Mouse (Mus musculus) bone marrow, adult 2 months (tissue): ENCODE data around the gene Dynlt1a. TPM values are rescaled to one million over a fixed set of nuclear protein-coding genes. Genes with fewer than 3 reads are reported as not detected.
"Not testable (repeated sequence)": the region's sequence is repeated elsewhere in the genome, so short reads cannot be mapped to it uniquely, and the experiment has no call there.

Source experiments
- H3K27ac ChIP-seq: fragments of 200-500 bp; 2 replicates; pipeline ENCODE4 v1.5.1; 2012; ENCODE audit warnings: low read depth, mild to moderate bottlenecking, control low read depth, inconsistent platforms, low read length; ENCODE audit not compliant: control insufficient read depth, poor library complexity, insufficient read depth
- H3K4me1 ChIP-seq: fragments of 200-500 bp; 2 replicates; pipeline ENCODE4 v1.6.1; 2011; ENCODE audit warnings: low read length; ENCODE audit not compliant: control insufficient read depth, insufficient read depth
- H3K4me3 ChIP-seq: fragments of 200-500 bp; replicated peaks from 2 replicates; pipeline ENCODE3; 2011; ENCODE audit warnings: mild to moderate bottlenecking, low read depth, low read length, control low read depth; ENCODE audit not compliant: control insufficient read depth
- WGBS: fragments of 180-500 bp; shearing (Covaris S2); methylation state at CpG from one replicate; pipeline ENCODE4 v1.1.7; 2018; 5-methylcytosine and 5-hydroxymethylcytosine counted together
- polyA plus RNA-seq: library from polyadenylated mRNA; stranded (reverse); fragments of >200 nt; gene quantifications from 2 replicates; pipeline ENCODE4 v1.2.4, GENCODE M21; 2011; ENCODE audit warnings: low replicate concordance; ENCODE audit not compliant: missing spikeins, insufficient read depth, insufficient read length

The Dynlt1a gene
- polyA plus RNA-seq, 1 experiment = 18.9 TPM

- 90% methylated on average over 7 of the region's 7 CpGs for WGBS
- H3K27ac ChIP-seq = not testable (repeated sequence)
Measured at GRCm38 (mm10) chr17:6311716-6312115, 5.6 kb downstream of the Dynlt1a start.

GRCm38 (mm10) chr17:6306503-6306902, 10.8 kb downstream of the Dynlt1a start:
- WGBS = 85% methylated on average over 9 of the region's 13 CpGs
- H3K4me1 ChIP-seq, H3K27ac ChIP-seq, H3K4me3 ChIP-seq: not testable (repeated sequence)

More at GRCm38 (mm10) chr17:6311716-6312115, 5.6 kb downstream of the Dynlt1a start:
- not testable (repeated sequence) for H3K4me1 ChIP-seq, H3K4me3 ChIP-seq

- H3K4me1 ChIP-seq, H3K4me3 ChIP-seq, H3K27ac ChIP-seq: not testable (repeated sequence)
- 87% methylated on average over 12 of the region's 12 CpGs for WGBS
Measured at GRCm38 (mm10) chr17:6305656-6306270, 11.5 kb downstream of the Dynlt1a start.

- WGBS = 93% methylated on average over 5 of the region's 6 CpGs
Measured at GRCm38 (mm10) chr17:6304891-6305290, 12.4 kb downstream of the Dynlt1a start.

GRCm38 (mm10) chr17:6300190-6300863, 17.0 kb downstream of the Dynlt1a start:
- 79% methylated on average over 7 of the region's 12 CpGs for WGBS
- H3K27ac ChIP-seq, H3K4me3 ChIP-seq, H3K4me1 ChIP-seq: not testable (repeated sequence)

More at GRCm38 (mm10) chr17:6304891-6305290, 12.4 kb downstream of the Dynlt1a start:
- not testable (repeated sequence) for H3K4me3 ChIP-seq, H3K27ac ChIP-seq, H3K4me1 ChIP-seq

- H3K4me3 ChIP-seq, H3K27ac ChIP-seq, H3K4me1 ChIP-seq: not testable (repeated sequence)
- 88% methylated on average over 9 of the region's 15 CpGs for WGBS
Measured at GRCm38 (mm10) chr17:6297060-6297795, 20.1 kb downstream of the Dynlt1a start.

- H3K4me1 ChIP-seq, H3K4me3 ChIP-seq, H3K27ac ChIP-seq: not testable (repeated sequence)
- WGBS = no CpG with 5 or more reads among the region's 5 CpGs
Measured at GRCm38 (mm10) chr17:6293882-6294281, 23.4 kb downstream of the Dynlt1a start.

- WGBS = 93% methylated on average over 12 of the region's 12 CpGs
- H3K4me1 ChIP-seq, H3K4me3 ChIP-seq, H3K27ac ChIP-seq: not testable (repeated sequence)
Measured at GRCm38 (mm10) chr17:6289045-6289444, 28.3 kb downstream of the Dynlt1a start.

GRCm38 (mm10) chr17:6286169-6286568, 31.1 kb downstream of the Dynlt1a start:
- not testable (repeated sequence) for H3K27ac ChIP-seq, H3K4me1 ChIP-seq, H3K4me3 ChIP-seq
- WGBS = 91% methylated on average over 5 of the region's 5 CpGs

- H3K4me3 ChIP-seq, H3K27ac ChIP-seq, H3K4me1 ChIP-seq: not testable (repeated sequence)
- WGBS = 91% methylated on average over 8 of the region's 10 CpGs
Measured at GRCm38 (mm10) chr17:6283137-6283536, 34.2 kb downstream of the Dynlt1a start.

- H3K4me3 ChIP-seq, H3K27ac ChIP-seq, H3K4me1 ChIP-seq: not testable (repeated sequence)
- WGBS = 93% methylated on average over 19 of the region's 19 CpGs
Measured at GRCm38 (mm10) chr17:6280513-6280912, 36.8 kb downstream of the Dynlt1a start.

- not testable (repeated sequence) for H3K4me1 ChIP-seq, H3K4me3 ChIP-seq, H3K27ac ChIP-seq
- WGBS = 88% methylated on average over 10 of the region's 10 CpGs
Measured at GRCm38 (mm10) chr17:6279772-6280171, 37.5 kb downstream of the Dynlt1a start.

- WGBS = 56% methylated on average over 8 of the region's 8 CpGs
- H3K4me3 ChIP-seq, H3K27ac ChIP-seq, H3K4me1 ChIP-seq: not testable (repeated sequence)
Measured at GRCm38 (mm10) chr17:6279205-6279604, 38.1 kb downstream of the Dynlt1a start.
